Comparison of ENCODE assay signal across 15 mouse cellular contexts in the genomic region with DNA sequence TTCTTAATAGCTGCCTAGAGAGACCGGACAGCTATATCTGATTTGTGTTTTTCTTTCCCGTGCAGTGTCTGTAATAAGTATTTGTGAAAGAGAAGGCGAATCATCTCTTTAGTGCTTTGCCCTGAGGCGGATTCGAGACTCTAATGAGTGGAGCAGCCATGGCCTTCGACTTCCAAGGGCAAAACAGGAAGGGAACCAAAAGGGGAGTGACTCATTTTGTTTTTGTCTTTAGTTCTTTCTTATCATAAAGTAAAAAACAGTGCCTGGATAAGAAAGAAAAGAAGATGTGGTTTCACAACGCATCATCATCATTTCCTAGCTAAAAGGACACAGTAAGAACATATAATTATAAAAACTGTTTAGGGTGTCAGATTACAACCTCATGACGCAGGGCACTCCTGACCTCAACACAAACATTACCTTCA.
DNase-seq lines count a peak whose midpoint lies in the region; ATAC-seq lines count a peak whose summit lies in the region.
"Had no signal": no experiment of that assay in that cellular context is flagged by ENCODE, and none has a peak within 500 bp of the region (broad histone marks: within the 10 kb centered on the region; RNA-seq: fewer than 3 reads in every experiment).

No protein-coding gene starts in this region.

- H3K4me2 ChIP-seq in lung, embryonic 15.5 days = no peak overlapping the region
- no peak overlapping the region for H3K4me2 ChIP-seq in midbrain, embryonic 13.5 days (replicated peaks)
- H3K4me2 ChIP-seq: lung, embryonic 14.5 days had no signal

- no peak overlapping the region for H3K4me3 ChIP-seq in lung, embryonic 15.5 days
- H3K4me3 ChIP-seq in midbrain, embryonic 13.5 days (replicated peaks) = no peak overlapping the region
- H3K4me3 ChIP-seq: erythroblast, embryonic 14.5 days had no signal

- 54% methylated on average over 8 of the region's 8 CpGs for WGBS in lung, embryonic 15.5 days
- WGBS in midbrain, embryonic 13.5 days = 70% methylated on average over 8 of the region's 8 CpGs

- no peaks in the 10 kb centered on the region for H3K27me3 ChIP-seq in lung, embryonic 15.5 days
- no peaks in the 10 kb centered on the region for H3K27me3 ChIP-seq in midbrain, embryonic 13.5 days

- H3K4me1 ChIP-seq in lung, embryonic 15.5 days = no peaks in the 10 kb centered on the region
- peaks cover 8% of the 10 kb centered on the region for H3K4me1 ChIP-seq in midbrain, embryonic 13.5 days (replicated peaks)

- H3K9me3 ChIP-seq in lung, embryonic 15.5 days = no peaks in the 10 kb centered on the region
- H3K9me3 ChIP-seq in midbrain, embryonic 13.5 days = no peaks in the 10 kb centered on the region

- no peaks in the 10 kb centered on the region for H3K36me3 ChIP-seq in lung, embryonic 15.5 days
- no peaks in the 10 kb centered on the region for H3K36me3 ChIP-seq in midbrain, embryonic 13.5 days

- no peak overlapping the region for H3K9ac ChIP-seq in lung, embryonic 15.5 days
- H3K9ac ChIP-seq in midbrain, embryonic 13.5 days (replicated peaks) = no peak overlapping the region
- H3K9ac ChIP-seq: lung, embryonic 14.5 days had no signal

- H3K27ac ChIP-seq in lung, embryonic 15.5 days = peak overlapping the region; percentile 53; the same call in 1 of the 2 replicates
- peak overlapping the region; percentile 58 for H3K27ac ChIP-seq in midbrain, embryonic 13.5 days

- peak; percentile 60 to 89 for DNase-seq in adrenal gland, adult (ENCODE audit: inconsistent age in 2 of 2, low spot score in 1 of 2)
- DNase-seq in adrenal gland, adult 18-20 months (ENCODE audit: low spot score in 2 of 2) = no peak
- DNase-seq in lung, postnatal 4 days = no peak
- peak; percentile 53 for DNase-seq in adrenal gland, postnatal 10 days
- no peak for DNase-seq in left cerebral cortex, postnatal 14 days (ENCODE audit: low spot score in 2 of 2)
- no peak for DNase-seq in layer of hippocampus, adult 11-12 months (ENCODE audit: low spot score)
- DNase-seq: cerebellum, postnatal 36 days; kidney, adult 18-20 months; left cerebral cortex, postnatal 4 days; lung, embryonic 14.5 days; right cerebral cortex, postnatal 14 days; thymus, postnatal 4 days had no signal

- ATAC-seq in lung, embryonic 15.5 days (ENCODE audit: borderline replicate concordance, extremely low read depth, low FRiP score, low TSS enrichment) = no peak
- ATAC-seq in midbrain, embryonic 13.5 days = peak; percentile 21; the same call in 1 of the 2 replicates

- intact Hi-C loops in left cerebral cortex, postnatal 14 days (cut with DNase I) = no loop called here

Comparison
In these comparisons a context has a peak if more than half of its experiments do, and no peak if none do; other contexts are left out.
1. DNase-seq: peak in adrenal gland, adult (2 of 2) and adrenal gland, postnatal 10 days (single experiment); none in adrenal gland, adult 18-20 months (0 of 2), lung, postnatal 4 days (0 of 2), left cerebral cortex, postnatal 14 days (0 of 2) and layer of hippocampus, adult 11-12 months (single experiment).